Mouse (Mus musculus) megakaryocyte, embryonic 14.5 days (primary cell): Measurements from ENCODE around the gene Cspg5. TPM values are rescaled to one million over a fixed set of nuclear protein-coding genes. Genes with fewer than 3 reads are reported as not detected.

Experiments used
- H3K27me3 ChIP-seq: replicated peaks from 2 replicates; pipeline ENCODE3; 2012; ENCODE audit warnings: inconsistent platforms
- H3K36me3 ChIP-seq: replicated peaks from 2 replicates; pipeline ENCODE3; 2012; ENCODE audit warnings: low read length, inconsistent platforms, mixed read lengths
- H3K4me1 ChIP-seq: 2 replicates; pipeline ENCODE4 v1.6.1; 2012; ENCODE audit warnings: inconsistent platforms
- H3K4me3 ChIP-seq: replicated peaks from 2 replicates; pipeline ENCODE3; 2012; ENCODE audit warnings: moderate library complexity, mild to moderate bottlenecking, inconsistent platforms
- H3K9me3 ChIP-seq: 2 replicates; pipeline ENCODE4 v1.6.1; 2012; ENCODE audit warnings: inconsistent platforms
- FLI1 ChIP-seq: IDR thresholded peaks from 2 replicates; pipeline ENCODE4 v1.6.1; 2012; ENCODE audit warnings: low read length, inconsistent platforms, mixed read lengths
- GATA1 ChIP-seq: IDR thresholded peaks from 3 replicates; pipeline ENCODE4 v1.6.1; 2012; ENCODE audit warnings: mixed read lengths, low read length, inconsistent platforms, borderline replicate concordance
- polyA plus RNA-seq: library from polyadenylated mRNA; stranded (reverse); fragments of >175 nt; gene quantifications from 2 replicates; pipeline ENCODE4 v1.2.3, GENCODE M21; 2012; ENCODE audit warnings: low replicate concordance; ENCODE audit not compliant: insufficient read depth

Cspg5 gene
- polyA plus RNA-seq, 1 experiment = 0.19 TPM

GRCm38 (mm10) chr9:110275882-110276281 lies 32.3 kb downstream of the Cspg5 start:
- Histone ChIP-seq H3K27me3 (peaks cover 7% of the 10 kb centered on the region), H3K36me3 (no peaks in the 10 kb centered on the region), H3K4me1 (no peaks in the 10 kb centered on the region), H3K9me3 (no peaks in the 10 kb centered on the region), H3K4me3 (no peak overlapping the region)
- TF ChIP-seq FLI1 (no peak), GATA1 (no peak)

DNA sequence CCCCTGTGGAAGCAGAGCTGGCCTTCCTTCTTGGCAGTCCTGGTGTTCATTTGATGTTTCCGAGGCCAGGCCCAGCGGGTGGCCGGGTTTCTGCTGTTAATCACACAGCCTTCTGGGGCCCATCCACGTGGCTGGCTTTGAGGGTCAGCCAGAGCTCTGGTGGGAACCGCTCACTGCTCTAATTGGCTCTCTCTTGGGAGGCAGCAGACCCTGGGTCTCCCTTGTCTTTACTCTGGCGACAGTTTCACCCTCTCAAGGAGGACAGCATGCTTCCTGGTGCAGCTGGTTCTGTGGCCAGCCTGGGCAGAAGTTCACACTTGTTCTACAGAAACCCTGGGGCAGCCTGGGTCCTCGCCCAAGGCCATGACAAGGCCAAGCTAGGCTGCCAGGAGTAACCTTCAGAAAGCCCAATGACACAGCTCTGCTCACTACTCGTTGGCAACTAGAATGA lies 33.9 kb downstream of the Cspg5 start:
- Histone ChIP-seq H3K4me1 (no peaks in the 10 kb centered on the region), H3K27me3 (peaks cover 6% of the 10 kb centered on the region), H3K36me3 (no peaks in the 10 kb centered on the region), H3K4me3 (no peak overlapping the region), H3K9me3 (no peaks in the 10 kb centered on the region)
- TF ChIP-seq FLI1 = no peak
- TF ChIP-seq GATA1 = no peak

DNA sequence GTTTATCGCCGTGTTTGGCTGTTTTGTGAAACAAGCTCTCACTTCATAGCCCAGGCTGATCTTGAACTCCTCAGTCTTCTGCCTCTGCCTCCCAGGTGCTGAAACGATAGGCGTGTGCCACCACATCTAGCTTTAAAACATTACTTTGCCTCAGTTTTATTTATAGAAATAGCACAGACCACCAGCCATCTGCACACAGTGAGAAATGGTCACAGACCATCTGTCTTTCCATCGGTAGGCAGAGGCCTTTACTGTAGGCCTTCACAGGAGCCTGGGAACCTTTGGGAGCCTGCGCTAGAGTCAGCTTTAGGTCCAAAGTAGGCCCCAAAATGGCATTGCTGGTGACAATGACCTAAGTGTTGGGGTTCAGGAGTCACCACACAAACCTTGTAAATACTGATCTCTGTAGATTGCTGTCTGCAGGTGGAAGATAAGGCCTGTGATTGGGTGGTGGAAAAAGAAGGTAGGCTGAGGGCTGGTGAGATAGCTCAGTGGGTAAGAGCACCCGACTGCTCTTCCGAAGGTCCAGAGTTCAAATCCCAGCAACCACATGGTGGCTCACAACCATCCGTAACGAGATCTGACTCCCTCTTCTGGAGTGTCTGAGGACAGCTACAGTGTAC lies 40.6 kb downstream of the Cspg5 start:
- Histone ChIP-seq H3K36me3 (no peaks in the 10 kb centered on the region), H3K27me3 (peaks cover 9% of the 10 kb centered on the region), H3K9me3 (no peaks in the 10 kb centered on the region), H3K4me3 (no peak overlapping the region), H3K4me1 (no peaks in the 10 kb centered on the region)
- TF ChIP-seq GATA1 (no peak), FLI1 (no peak)

DNA sequence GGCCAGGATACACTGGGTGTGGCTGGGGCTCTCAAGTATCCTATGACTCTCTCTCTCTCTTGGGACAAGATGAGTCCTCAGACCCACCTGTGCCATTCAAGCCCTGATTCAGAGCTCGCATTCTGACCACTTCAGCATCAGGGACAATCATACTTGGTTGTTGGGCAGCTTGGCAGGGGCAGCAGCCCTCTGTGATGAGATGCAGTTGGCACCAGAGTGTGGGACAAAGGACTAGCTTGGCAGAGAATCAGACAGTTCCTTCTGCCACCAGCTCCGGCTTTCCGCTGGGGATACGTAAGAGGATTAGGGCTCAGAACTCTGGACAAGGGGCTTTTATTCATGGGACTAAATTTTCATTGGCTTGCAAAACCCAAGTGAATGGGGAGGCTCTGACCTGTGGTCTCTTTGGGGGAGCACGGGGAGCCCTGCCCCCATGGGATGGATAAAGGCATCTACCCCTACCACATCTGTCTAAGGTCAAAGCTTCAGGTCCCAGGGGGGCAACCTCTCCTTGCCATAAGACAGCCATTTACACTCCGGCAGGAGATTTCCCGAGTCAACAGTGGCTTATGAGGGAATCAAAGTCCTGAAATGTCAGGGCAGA lies 43.8 kb downstream of the Cspg5 start:
- H3K9me3 ChIP-seq = peaks cover 3% of the 10 kb centered on the region
- H3K4me3 ChIP-seq = no peak overlapping the region
- H3K36me3 ChIP-seq = no peaks in the 10 kb centered on the region
- TF ChIP-seq GATA1 (no peak), FLI1 (no peak)
- peaks cover 7% of the 10 kb centered on the region for H3K27me3 ChIP-seq
- no peaks in the 10 kb centered on the region for H3K4me1 ChIP-seq

- TF ChIP-seq GATA1 (no peak), FLI1 (no peak)
- Histone ChIP-seq H3K27me3 (peaks cover 4% of the 10 kb centered on the region), H3K9me3 (peaks cover 5% of the 10 kb centered on the region), H3K4me1 (peaks cover 6% of the 10 kb centered on the region; the same call in 1 of the 2 replicates), H3K36me3 (no peaks in the 10 kb centered on the region), H3K4me3 (no peak overlapping the region)
These were observed 49.7 kb downstream of the Cspg5 start for GRCm38 (mm10) chr9:110293254-110293718.

DNA sequence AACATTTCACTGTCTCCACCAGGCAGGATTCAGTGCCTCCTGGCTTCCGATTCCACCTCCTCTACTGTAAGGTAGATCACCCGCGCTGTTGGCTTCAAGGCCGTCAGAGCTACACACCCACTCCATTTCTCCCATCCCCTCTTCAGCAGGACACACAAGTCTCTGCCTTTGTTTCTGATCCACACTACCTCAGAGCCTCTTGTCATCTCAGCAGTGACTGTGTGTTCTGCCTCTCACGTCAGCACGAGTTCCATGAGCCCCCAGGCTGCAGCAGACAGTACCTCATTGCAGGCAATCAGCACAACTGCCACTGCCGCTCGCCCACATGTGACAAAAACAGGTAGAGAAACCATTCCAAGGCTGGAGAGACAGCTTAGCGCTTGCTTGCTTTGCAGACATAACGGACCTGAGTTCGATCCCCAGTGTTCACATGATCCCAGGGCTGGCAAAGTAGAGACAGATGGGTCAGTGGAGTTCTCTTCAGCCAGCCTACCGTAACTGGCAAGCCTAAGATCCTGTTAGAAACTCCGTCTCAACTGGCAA lies 50.4 kb downstream of the Cspg5 start:
- TF ChIP-seq GATA1 (no peak), FLI1 (no peak)
- H3K36me3 ChIP-seq = no peaks in the 10 kb centered on the region

GRCm38 (mm10) chr9:110294786-110295185 lies 51.2 kb downstream of the Cspg5 start:
- Histone ChIP-seq H3K27me3 (peaks cover 4% of the 10 kb centered on the region), H3K9me3 (peaks cover 5% of the 10 kb centered on the region), H3K4me3 (no peak overlapping the region), H3K36me3 (no peaks in the 10 kb centered on the region), H3K4me1 (peaks cover 6% of the 10 kb centered on the region; the same call in 1 of the 2 replicates)
- TF ChIP-seq GATA1 (no peak), FLI1 (no peak)

More for the DNA sequence above, 50.4 kb downstream of the Cspg5 start:
- Histone ChIP-seq H3K4me3 (no peak overlapping the region), H3K4me1 (peaks cover 6% of the 10 kb centered on the region; the same call in 1 of the 2 replicates), H3K9me3 (peaks cover 5% of the 10 kb centered on the region), H3K27me3 (peaks cover 4% of the 10 kb centered on the region)

- H3K36me3 ChIP-seq = no peaks in the 10 kb centered on the region
- TF ChIP-seq GATA1 (no peak), FLI1 (no peak)
- peaks cover 23% of the 10 kb centered on the region for H3K9me3 ChIP-seq
- peaks cover 4% of the 10 kb centered on the region for H3K27me3 ChIP-seq
- H3K4me3 ChIP-seq = no peak overlapping the region
- H3K4me1 ChIP-seq = peaks cover 6% of the 10 kb centered on the region; the same call in 1 of the 2 replicates
These were observed 53.5 kb downstream of the Cspg5 start for GRCm38 (mm10) chr9:110296867-110297627.

GRCm38 (mm10) chr9:110304516-110304915 lies 60.9 kb downstream of the Cspg5 start:
- TF ChIP-seq FLI1 (no peak), GATA1 (no peak)
- peak overlapping the region; percentile 96 for H3K4me3 ChIP-seq
- H3K4me1 ChIP-seq = peaks cover 37% of the 10 kb centered on the region
- no peaks in the 10 kb centered on the region for H3K27me3 ChIP-seq
- H3K36me3 ChIP-seq = peaks cover 25% of the 10 kb centered on the region
- H3K9me3 ChIP-seq = peaks cover 27% of the 10 kb centered on the region
